Mouse (Mus musculus): ENCODE measurements at regions not wholly inside any gene's neighbourhood (a gene's known extent, or its start where the extent isn't known, plus 50 kb on each side); places are given as distances from the start of the nearest gene placed in this dataset.

GRCm38 (mm10) chr4:95487969-95488368, 69.3 kb upstream of the Fggy start:
- DNase-seq (ENCODE audit: low spot score), result no peak

GRCm38 (mm10) chr4:95489059-95489458, 68.2 kb upstream of the Fggy start:
- no peak for DNase-seq (ENCODE audit: low spot score)

GRCm38 (mm10) chr4:95500265-95500664, 57.0 kb upstream of the Fggy start:
- no peak for DNase-seq (ENCODE audit: low spot score)

GRCm38 (mm10) chr4:95501164-95501563, 56.1 kb upstream of the Fggy start:
- DNase-seq (ENCODE audit: low spot score), result no peak

GRCm38 (mm10) chr4:95507141-95507945, 50.0 kb upstream of the Fggy start:
- no peak for DNase-seq (ENCODE audit: low spot score)
